ENCODE assay signal across 11 mouse cellular contexts in genomic region chr12:100982217-100982616, GRCm38 (mm10). TPM values are rescaled to one million over a fixed set of nuclear protein-coding genes. Genes with fewer than 3 reads are reported as not detected.
DNase-seq lines count a peak whose midpoint lies in the region; ATAC-seq and TF ChIP-seq lines count a peak whose summit lies in the region.
"Had no signal": no experiment of that assay in that cellular context is flagged by ENCODE, and none has a peak within 500 bp of the region (broad histone marks: within the 10 kb centered on the region; RNA-seq: fewer than 3 reads in every experiment).

No protein-coding gene starts in this region.

- H3K27me3 ChIP-seq in forebrain, embryonic 12.5 days = no peaks in the 10 kb centered on the region
- H3K27me3 ChIP-seq in forebrain, embryonic 16.5 days (replicated peaks; ENCODE audit: control insufficient read depth, insufficient read depth, low read length) = no peaks in the 10 kb centered on the region
- H3K27me3 ChIP-seq in liver, embryonic 13.5 days = no peaks in the 10 kb centered on the region
- H3K27me3 ChIP-seq in heart, embryonic 14.5 days (ENCODE audit: control insufficient read depth, insufficient read depth, low read length) = no peaks in the 10 kb centered on the region
- H3K27me3 ChIP-seq in lung, postnatal 0 days (replicated peaks; ENCODE audit: insufficient read depth, low read length) = no peaks in the 10 kb centered on the region

- no peak overlapping the region for H3K4me2 ChIP-seq in forebrain, embryonic 12.5 days
- H3K4me2 ChIP-seq in forebrain, embryonic 16.5 days (ENCODE audit: low read length) = no peak overlapping the region
- no peak overlapping the region for H3K4me2 ChIP-seq in liver, embryonic 13.5 days
- H3K4me2 ChIP-seq in heart, embryonic 14.5 days (ENCODE audit: low read length) = peak overlapping the region; percentile 41
- no peak overlapping the region for H3K4me2 ChIP-seq in lung, postnatal 0 days (replicated peaks; ENCODE audit: low read depth, low read length)

- intact Hi-C loops in left cerebral cortex, postnatal 36 days (cut with DNase I) = no loop called here

- TF ChIP-seq CTCF in lung, postnatal 0 days (IDR thresholded peaks at IDR 0.05) = no peak

- no peak overlapping the region for H3K9ac ChIP-seq in forebrain, embryonic 12.5 days
- no peak overlapping the region for H3K9ac ChIP-seq in forebrain, embryonic 16.5 days (replicated peaks; ENCODE audit: low read depth, low read length)
- no peak overlapping the region for H3K9ac ChIP-seq in liver, embryonic 13.5 days
- H3K9ac ChIP-seq in heart, embryonic 14.5 days (ENCODE audit: low read length) = peak overlapping the region; percentile 25; the same call in 1 of the 2 replicates
- H3K9ac ChIP-seq in lung, postnatal 0 days (replicated peaks; ENCODE audit: low read depth) = no peak overlapping the region

- H3K27ac ChIP-seq in forebrain, embryonic 12.5 days = peak overlapping the region; percentile 36; the same call in 1 of the 2 replicates
- H3K27ac ChIP-seq in forebrain, embryonic 16.5 days (ENCODE audit: low read length) = no peak overlapping the region
- H3K27ac ChIP-seq in liver, embryonic 13.5 days = no peak overlapping the region
- H3K27ac ChIP-seq in heart, embryonic 14.5 days (replicated peaks in 1 of 2; ENCODE audit: control insufficient read depth in 1 of 2, insufficient read depth in 1 of 2, low read depth in 2 of 2, low read length in 2 of 2) = peak overlapping the region; percentile 43 to 53; a peak in 3 of 4 replicates
- H3K27ac ChIP-seq in lung, postnatal 0 days (ENCODE audit: low read length) = no peak overlapping the region

- no peak for ATAC-seq in forebrain, embryonic 12.5 days (ENCODE audit: low FRiP score)
- no peak for ATAC-seq in forebrain, embryonic 16.5 days
- peak; percentile 35; the same call in 1 of the 2 replicates for ATAC-seq in liver, embryonic 13.5 days (ENCODE audit: low read depth)
- peak; percentile 73 for ATAC-seq in heart, embryonic 14.5 days (ENCODE audit: insufficient number of reproducible peaks, insufficient read depth, low FRiP score, low read depth)
- peak; percentile 59 for ATAC-seq in lung, postnatal 0 days
- ATAC-seq in cerebellum, adult (ENCODE audit: insufficient number of reproducible peaks, low FRiP score, low TSS enrichment) = no peak

- 80% methylated on average over 8 of the region's 8 CpGs for WGBS in forebrain, embryonic 12.5 days
- 55% methylated on average over 8 of the region's 8 CpGs for WGBS in forebrain, embryonic 16.5 days
- 72% methylated on average over 8 of the region's 8 CpGs for WGBS in liver, embryonic 13.5 days (ENCODE audit: insufficient replicate concordance)
- WGBS in heart, embryonic 14.5 days = 24% methylated on average over 8 of the region's 8 CpGs
- 46% methylated on average over 8 of the region's 8 CpGs for WGBS in lung, postnatal 0 days

- no peaks in the 10 kb centered on the region for H3K9me3 ChIP-seq in forebrain, embryonic 12.5 days
- H3K9me3 ChIP-seq in forebrain, embryonic 16.5 days (ENCODE audit: control insufficient read depth, low read length) = no peaks in the 10 kb centered on the region
- no peaks in the 10 kb centered on the region for H3K9me3 ChIP-seq in liver, embryonic 13.5 days (replicated peaks)
- H3K9me3 ChIP-seq in heart, embryonic 14.5 days (ENCODE audit: control insufficient read depth, low read length) = no peaks in the 10 kb centered on the region
- no peaks in the 10 kb centered on the region for H3K9me3 ChIP-seq in lung, postnatal 0 days (ENCODE audit: low read length)

- H3K36me3 ChIP-seq in forebrain, embryonic 12.5 days (replicated peaks) = peaks cover 10% of the 10 kb centered on the region; the same call in 1 of the 2 replicates
- H3K36me3 ChIP-seq in forebrain, embryonic 16.5 days (ENCODE audit: control insufficient read depth, insufficient read depth) = no peaks in the 10 kb centered on the region
- peaks cover 48% of the 10 kb centered on the region for H3K36me3 ChIP-seq in liver, embryonic 13.5 days
- no peaks in the 10 kb centered on the region for H3K36me3 ChIP-seq in heart, embryonic 14.5 days (ENCODE audit: control insufficient read depth, insufficient read depth, low read length)
- H3K36me3 ChIP-seq in lung, postnatal 0 days (ENCODE audit: insufficient read depth, low read length) = no peaks in the 10 kb centered on the region

- DNase-seq in liver, embryonic 13.5 days = no peak
- DNase-seq in liver = no peak
- DNase-seq in lung, postnatal 0 days (ENCODE audit: low spot score) = peak; percentile 67
- DNase-seq in left cerebral cortex, postnatal 36 days (ENCODE audit: low spot score in 2 of 2) = no peak
- DNase-seq: cerebellum, adult 8-10 months; kidney, adult 8-10 months; retina, postnatal 1 day had no signal

- no peak overlapping the region for H3K4me3 ChIP-seq in forebrain, embryonic 12.5 days (replicated peaks)
- no peak overlapping the region for H3K4me3 ChIP-seq in forebrain, embryonic 16.5 days (replicated peaks; ENCODE audit: low read length)
- H3K4me3 ChIP-seq in liver, embryonic 13.5 days (replicated peaks) = no peak overlapping the region
- no peak overlapping the region for H3K4me3 ChIP-seq in heart, embryonic 14.5 days (ENCODE audit: control insufficient read depth in 1 of 2, insufficient read depth in 1 of 2, low read depth in 1 of 2, low read length in 2 of 2)
- no peak overlapping the region for H3K4me3 ChIP-seq in lung, postnatal 0 days (ENCODE audit: low read depth, low read length)

- peaks cover 39% of the 10 kb centered on the region for H3K4me1 ChIP-seq in forebrain, embryonic 12.5 days
- peaks cover 56% of the 10 kb centered on the region for H3K4me1 ChIP-seq in forebrain, embryonic 16.5 days (replicated peaks; ENCODE audit: control insufficient read depth, insufficient read depth, low read length)
- H3K4me1 ChIP-seq in liver, embryonic 13.5 days (replicated peaks) = peaks cover 23% of the 10 kb centered on the region
- peaks cover 17 to 18% of the 10 kb centered on the region in 2 experiments for H3K4me1 ChIP-seq in heart, embryonic 14.5 days (ENCODE audit: control insufficient read depth in 2 of 2, insufficient read depth in 2 of 2, low read length in 2 of 2)
- H3K4me1 ChIP-seq in lung, postnatal 0 days (ENCODE audit: insufficient read depth, low read depth, low read length) = no peaks in the 10 kb centered on the region; the same call in 1 of the 2 replicates

- no peak for TF ChIP-seq EP300 in lung, postnatal 0 days (IDR thresholded peaks at IDR 0.05)

RNA-seq across cellular contexts. Expression of gene Ccdc88c, which starts 46.6 kb away (rescaled TPM):
- 28.8 and 30.4 TPM in 2 replicates for polyA plus RNA-seq in forebrain, embryonic 12.5 days (2016; fragmentation: Nextera tagmentation; extraction: Ambion mirVana)
- polyA plus RNA-seq in forebrain, embryonic 16.5 days (2015; fragmentation: Nextera tagmentation; extraction: Ambion mirVana) = 18.1 and 20.7 TPM in 2 replicates
- 5.4 and 5.8 TPM in 2 replicates for polyA plus RNA-seq in liver, embryonic 13.5 days (2015; fragmentation: Nextera tagmentation; extraction: Ambion mirVana)
- 2.7 and 3.0 TPM in 2 replicates for polyA plus RNA-seq in heart, embryonic 14.5 days (2014; fragmentation: Nextera tagmentation; extraction: Ambion mirVana)
- 6.9 and 7.4 TPM in 2 replicates for polyA plus RNA-seq in lung, postnatal 0 days (2015; fragmentation: Nextera tagmentation; extraction: Ambion mirVana)
- 10 to 100 TPM; 16.7 to 28.8 TPM for total RNA-seq in left cerebral cortex, postnatal 36 days (2021)

Comparison
In these comparisons a context has a peak if more than half of its experiments do, and no peak if none do; other contexts are left out.
1. H3K27ac ChIP-seq: peak in forebrain, embryonic 12.5 days (single experiment) and heart, embryonic 14.5 days (2 of 2); none in forebrain, embryonic 16.5 days (single experiment), liver, embryonic 13.5 days (single experiment) and lung, postnatal 0 days (single experiment).
2. ATAC-seq: peak in liver, embryonic 13.5 days (single experiment), heart, embryonic 14.5 days (single experiment) and lung, postnatal 0 days (single experiment); none in forebrain, embryonic 12.5 days (single experiment), forebrain, embryonic 16.5 days (single experiment) and cerebellum, adult (single experiment).